In the genomic region with DNA sequence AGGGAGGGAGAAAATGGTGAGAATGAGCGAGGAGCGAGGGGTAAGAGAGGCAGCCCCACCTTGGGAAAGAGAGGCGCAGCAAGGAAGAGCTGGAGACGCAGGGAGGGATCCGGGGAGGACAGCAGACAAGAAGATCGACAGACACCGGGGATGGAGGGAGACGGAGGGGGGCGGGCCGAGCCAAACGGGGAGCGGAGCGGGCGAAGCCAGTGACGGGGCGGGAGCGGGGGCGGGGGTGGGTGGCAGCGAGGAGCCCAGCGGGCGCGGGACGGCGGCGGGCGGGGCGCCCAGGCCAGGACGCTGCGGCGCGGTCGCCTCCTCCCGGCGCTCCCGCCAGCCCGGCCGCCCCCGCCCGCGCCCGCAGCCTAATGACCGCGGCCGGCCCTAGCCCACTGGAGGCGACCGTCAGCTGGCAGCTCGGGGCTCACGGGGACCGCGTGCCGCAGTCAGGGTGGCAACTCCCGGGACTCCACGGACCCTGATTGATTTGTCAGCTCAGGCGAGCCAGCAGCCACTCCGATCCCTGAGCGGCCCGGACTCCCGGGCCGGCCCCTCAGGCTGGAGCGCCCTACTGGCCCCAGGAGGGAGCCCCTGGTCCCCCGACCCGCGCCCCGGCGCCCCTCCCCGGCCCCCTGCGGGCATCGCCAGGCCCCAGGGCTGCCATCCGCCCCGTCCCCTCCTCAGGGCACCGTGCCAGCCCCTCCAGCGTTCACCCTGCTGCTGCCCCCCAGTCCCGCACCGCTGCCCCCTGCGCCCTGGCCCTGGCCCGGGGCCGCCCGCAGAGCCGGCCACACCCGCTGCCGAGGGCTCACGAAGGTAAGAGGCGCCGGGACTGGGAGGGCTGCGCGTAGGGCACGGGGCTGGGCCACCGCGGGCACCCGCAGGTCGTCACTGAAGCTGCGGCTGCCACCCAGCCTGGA, we compare ENCODE assay signal across 8 mouse cellular contexts. TPM values are rescaled to one million over a fixed set of nuclear protein-coding genes. Genes with fewer than 3 reads are reported as not detected.
A peak's percentile ranks its signal among the peaks of the same experiment; 100 is the strongest.
DNase-seq lines count a peak whose midpoint lies in the region; ATAC-seq and TF ChIP-seq lines count a peak whose summit lies in the region.

A gene (plus strand): TSS at position 292 of the 920 bp plus-strand sequence.

- no peak within 1 kb of the TSS; the same call in 1 of the 2 replicates for H3K9ac ChIP-seq in heart, postnatal 0 days (replicated peaks; ENCODE audit: low read depth, low read length)
- H3K9ac ChIP-seq in limb, embryonic 11.5 days (ENCODE audit: low read length) = peak within 1 kb of the TSS; percentile 63

- H3K4me3 ChIP-seq in megakaryocyte, embryonic 14.5 days (replicated peaks) = peak within 1 kb of the TSS; percentile 82
- peak within 1 kb of the TSS; percentile 51 for H3K4me3 ChIP-seq in heart, postnatal 0 days (ENCODE audit: low read depth, low read length)
- peak within 1 kb of the TSS; percentile 46 for H3K4me3 ChIP-seq in limb, embryonic 11.5 days (ENCODE audit: low read depth, low read length)
- H3K4me3 ChIP-seq in olfactory bulb, adult 2 months (ENCODE audit: insufficient read depth, low read depth, low read length) = peak within 1 kb of the TSS; percentile 43

- H3K27ac ChIP-seq in heart, postnatal 0 days (ENCODE audit: low read depth) = no peak within 1 kb of the TSS
- no peak within 1 kb of the TSS for H3K27ac ChIP-seq in limb, embryonic 11.5 days (replicated peaks; ENCODE audit: low read depth, low read length)
- no peak within 1 kb of the TSS for H3K27ac ChIP-seq in olfactory bulb, adult 2 months (ENCODE audit: insufficient read depth, low read depth, low read length)

- no peak for ATAC-seq in megakaryocyte, adult 5-6 weeks (ENCODE audit: poor library complexity, severe bottlenecking)
- ATAC-seq in heart, postnatal 0 days (ENCODE audit: insufficient read depth, low read depth) = no peak; the same call in 1 of the 2 replicates
- ATAC-seq in limb, embryonic 11.5 days (ENCODE audit: insufficient number of reproducible peaks, low FRiP score, low TSS enrichment, low read depth) = peak; percentile 54

- peaks cover 21% of the 10 kb centered on the region for H3K4me1 ChIP-seq in megakaryocyte, embryonic 14.5 days
- H3K4me1 ChIP-seq in heart, postnatal 0 days (ENCODE audit: control insufficient read depth, insufficient read depth) = peaks cover 10% of the 10 kb centered on the region; the same call in 1 of the 2 replicates
- H3K4me1 ChIP-seq in limb, embryonic 11.5 days (ENCODE audit: control insufficient read depth, insufficient read depth, low read length) = peaks cover 11% of the 10 kb centered on the region
- peaks cover 6% of the 10 kb centered on the region; the same call in 1 of the 2 replicates for H3K4me1 ChIP-seq in olfactory bulb, adult 2 months (ENCODE audit: control insufficient read depth, insufficient read depth, low read length)

- DNase-seq in cerebellum, adult 18-20 months = peak; percentile 12 to 39
- DNase-seq in cerebellum, adult 9-10 months = no peak
- DNase-seq in heart, postnatal 0 days (ENCODE audit: low spot score) = no peak
- DNase-seq in limb, embryonic 11.5 days (ENCODE audit: low spot score) = peak; percentile 64
- no peak for DNase-seq in thymus, adult 18-20 months

- H3K4me2 ChIP-seq in heart, postnatal 0 days (ENCODE audit: low read depth, low read length) = peak within 1 kb of the TSS; percentile 81
- H3K4me2 ChIP-seq in limb, embryonic 11.5 days (ENCODE audit: low read depth, severe bottlenecking) = peak within 1 kb of the TSS; percentile 99

- 1% methylated on average over 59 of the region's 92 CpGs for WGBS in heart, postnatal 0 days
- under 1% methylated on average over 75 of the region's 92 CpGs for WGBS in limb, embryonic 11.5 days
- 2% methylated on average over 68 of the region's 92 CpGs for WGBS in olfactory bulb, adult 2 months

- H3K9me3 ChIP-seq in megakaryocyte, embryonic 14.5 days = no peaks in the 10 kb centered on the region; the same call in 1 of the 2 replicates
- H3K9me3 ChIP-seq in heart, postnatal 0 days (replicated peaks; ENCODE audit: control insufficient read depth, low read length) = no peaks in the 10 kb centered on the region
- no peaks in the 10 kb centered on the region for H3K9me3 ChIP-seq in limb, embryonic 11.5 days (ENCODE audit: control insufficient read depth, low read length)

- TF ChIP-seq EP300 in heart, postnatal 0 days (IDR thresholded peaks at IDR 0.05; ENCODE audit: low read depth) = no peak

- H3K36me3 ChIP-seq in megakaryocyte, embryonic 14.5 days (replicated peaks; ENCODE audit: low read length) = no peaks in the 10 kb centered on the region
- H3K36me3 ChIP-seq in heart, postnatal 0 days (replicated peaks; ENCODE audit: control insufficient read depth, insufficient read depth, low read length) = no peaks in the 10 kb centered on the region
- no peaks in the 10 kb centered on the region for H3K36me3 ChIP-seq in limb, embryonic 11.5 days (ENCODE audit: control insufficient read depth, insufficient read depth, low read length)

- no peak for TF ChIP-seq CTCF in heart, postnatal 0 days (IDR thresholded peaks at IDR 0.05; ENCODE audit: low read depth)
- no peak for TF ChIP-seq CTCF in olfactory bulb, adult 2 months (IDR thresholded peaks at IDR 0.05; ENCODE audit: insufficient read depth, low read depth, low read length)

- no peak for TF ChIP-seq POLR2A in olfactory bulb, adult 2 months (IDR thresholded peaks at IDR 0.05; ENCODE audit: insufficient read depth, low read depth, low read length)

- H3K27me3 ChIP-seq in megakaryocyte, embryonic 14.5 days (replicated peaks) = peaks cover 95% of the 10 kb centered on the region
- H3K27me3 ChIP-seq in heart, postnatal 0 days (ENCODE audit: control insufficient read depth, insufficient read depth, low read length) = peaks cover 98% of the 10 kb centered on the region
- peaks cover 66% of the 10 kb centered on the region for H3K27me3 ChIP-seq in limb, embryonic 11.5 days (ENCODE audit: control insufficient read depth, insufficient read depth, low read length)

RNA-seq across cellular contexts. Expression of the gene that starts here (rescaled TPM):
- polyA plus RNA-seq in megakaryocyte, embryonic 14.5 days (2012; ENCODE audit: insufficient read depth, low replicate concordance) = 0.03 TPM in 1 of 2 replicates, not detected in the other
- 0.18 and 1.0 TPM in 2 replicates for total RNA-seq in megakaryocyte, adult 5-6 weeks (2015)
- not detected in 2 replicates for total RNA-seq in megakaryocyte, adult 5-6 weeks (2017)
- total RNA-seq in heart, postnatal 0 days (2014; rRNA removed; ENCODE audit: low replicate concordance) = not detected in 2 replicates
- polyA plus RNA-seq in heart, postnatal 0 days (2015; fragmentation: Nextera tagmentation; extraction: Ambion mirVana) = 0.04 TPM in 1 of 2 replicates, not detected in the other
- 29.0 and 31.2 TPM in 2 replicates for polyA plus RNA-seq in limb, embryonic 11.5 days (2014; fragmentation: Nextera tagmentation; extraction: Ambion mirVana)
- not detected in 2 replicates for polyA plus RNA-seq in olfactory bulb, adult 2 months (2012; ENCODE audit: insufficient read depth, insufficient read length, low replicate concordance, missing spikeins)

Comparison
In these comparisons a context has a peak if more than half of its experiments do, and no peak if none do; other contexts are left out.
1. RNA of the gene that starts here (polyA plus RNA-seq): 29.0 to 31.2 TPM in limb, embryonic 11.5 days; 0.03 TPM in megakaryocyte, embryonic 14.5 days, 0.04 TPM in heart, postnatal 0 days and not detected in olfactory bulb, adult 2 months; every median in the first group is over 10 times any median in the second.
2. DNase-seq: peak in cerebellum, adult 18-20 months (2 of 2) and limb, embryonic 11.5 days (single experiment); none in cerebellum, adult 9-10 months (single experiment), heart, postnatal 0 days (single experiment) and thymus, adult 18-20 months (0 of 2).
3. Peak in every context shown above with its lines, with median percentiles within 50 percentile points of each other: H3K4me3 ChIP-seq.